Comparison of ENCODE assay signal across 13 mouse cellular contexts in genomic region chr1:190861626-190862025, GRCm38 (mm10). TPM values are rescaled to one million over a fixed set of nuclear protein-coding genes. Genes with fewer than 3 reads are reported as not detected.
DNase-seq lines count a peak whose midpoint lies in the region; ATAC-seq and TF ChIP-seq lines count a peak whose summit lies in the region.
"Had no signal": no experiment of that assay in that cellular context is flagged by ENCODE, and none has a peak within 500 bp of the region (broad histone marks: within the 10 kb centered on the region; RNA-seq: fewer than 3 reads in every experiment).

No protein-coding gene starts in this region.

- H3K36me3 ChIP-seq in heart, embryonic 15.5 days = no peaks in the 10 kb centered on the region
- H3K36me3 ChIP-seq in heart, embryonic 11.5 days (ENCODE audit: control insufficient read depth, insufficient read depth, low read length) = no peaks in the 10 kb centered on the region
- peaks cover 12% of the 10 kb centered on the region for H3K36me3 ChIP-seq in limb, embryonic 14.5 days (ENCODE audit: control insufficient read depth, insufficient read depth, low read length)
- peaks cover 4% of the 10 kb centered on the region for H3K36me3 ChIP-seq in limb, embryonic 10.5 days

- no peaks in the 10 kb centered on the region; the same call in 1 of the 2 replicates for H3K4me1 ChIP-seq in heart, embryonic 15.5 days (replicated peaks)
- H3K4me1 ChIP-seq in heart, embryonic 11.5 days (ENCODE audit: control insufficient read depth, insufficient read depth, low read length) = no peaks in the 10 kb centered on the region; the same call in 1 of the 2 replicates
- H3K4me1 ChIP-seq in limb, embryonic 14.5 days (ENCODE audit: control insufficient read depth, insufficient read depth, low read length) = no peaks in the 10 kb centered on the region
- H3K4me1 ChIP-seq in limb, embryonic 10.5 days = no peaks in the 10 kb centered on the region
- H3K4me1 ChIP-seq: embryonic facial prominence, embryonic 12.5 days had no signal

- ATAC-seq in heart, embryonic 15.5 days (replicated peaks; ENCODE audit: insufficient number of reproducible peaks, insufficient read depth, low FRiP score, low read depth) = no peak
- ATAC-seq in heart, embryonic 11.5 days (replicated peaks; ENCODE audit: insufficient number of reproducible peaks, low FRiP score, low TSS enrichment) = no peak
- no peak for ATAC-seq in limb, embryonic 14.5 days (ENCODE audit: low FRiP score, low read depth)
- ATAC-seq in granulocyte monocyte progenitor cell, adult 5-6 weeks (replicated peaks; ENCODE audit: poor library complexity, severe bottlenecking) = no peak
- ATAC-seq: intestine, postnatal 0 days had no signal

- no peaks in the 10 kb centered on the region for H3K27me3 ChIP-seq in heart, embryonic 15.5 days
- H3K27me3 ChIP-seq in heart, embryonic 11.5 days (ENCODE audit: control insufficient read depth, insufficient read depth, low read length) = no peaks in the 10 kb centered on the region
- H3K27me3 ChIP-seq in limb, embryonic 14.5 days (ENCODE audit: control insufficient read depth, insufficient read depth, low read length) = no peaks in the 10 kb centered on the region
- H3K27me3 ChIP-seq in limb, embryonic 10.5 days (ENCODE audit: low read depth, poor library complexity, severe bottlenecking) = no peaks in the 10 kb centered on the region
- H3K27me3 ChIP-seq: CH12.LX; embryonic facial prominence, embryonic 12.5 days had no signal

- no peak overlapping the region for H3K4me2 ChIP-seq in heart, embryonic 15.5 days
- no peak overlapping the region for H3K4me2 ChIP-seq in heart, embryonic 11.5 days
- no peak overlapping the region for H3K4me2 ChIP-seq in limb, embryonic 14.5 days (replicated peaks; ENCODE audit: low read depth, low read length, severe bottlenecking)
- H3K4me2 ChIP-seq: embryonic facial prominence, embryonic 12.5 days had no signal

- no peak for TF ChIP-seq POLR2A in limb, embryonic 14.5 days (IDR thresholded peaks at IDR 0.05; ENCODE audit: borderline replicate concordance, extremely low read depth, insufficient read depth, insufficient read length)

- 0 out of 2 replicates have a peak overlapping the region, but pooled peaks have one; percentile 13 for H3K27ac ChIP-seq in heart, embryonic 15.5 days
- no peak overlapping the region; the same call in 1 of the 2 replicates for H3K27ac ChIP-seq in heart, embryonic 11.5 days (ENCODE audit: low read depth, low read length)
- H3K27ac ChIP-seq in limb, embryonic 14.5 days (replicated peaks; ENCODE audit: low read depth, low read length) = no peak overlapping the region
- no peak overlapping the region for H3K27ac ChIP-seq in limb, embryonic 10.5 days
- H3K27ac ChIP-seq: embryonic facial prominence, embryonic 12.5 days; left cerebral cortex, adult 2 months had no signal

- no peaks in the 10 kb centered on the region for H3K9me3 ChIP-seq in heart, embryonic 15.5 days (replicated peaks)
- no peaks in the 10 kb centered on the region for H3K9me3 ChIP-seq in heart, embryonic 11.5 days (replicated peaks; ENCODE audit: control insufficient read depth, low read length)
- H3K9me3 ChIP-seq in limb, embryonic 14.5 days (ENCODE audit: control insufficient read depth, low read length) = no peaks in the 10 kb centered on the region
- H3K9me3 ChIP-seq in limb, embryonic 10.5 days (replicated peaks) = no peaks in the 10 kb centered on the region
- H3K9me3 ChIP-seq: embryonic facial prominence, embryonic 12.5 days had no signal

- no peak overlapping the region for H3K9ac ChIP-seq in heart, embryonic 15.5 days
- no peak overlapping the region for H3K9ac ChIP-seq in heart, embryonic 11.5 days (ENCODE audit: low read depth, low read length)
- no peak overlapping the region for H3K9ac ChIP-seq in limb, embryonic 14.5 days (ENCODE audit: low read depth, low read length, severe bottlenecking)
- H3K9ac ChIP-seq: embryonic facial prominence, embryonic 12.5 days had no signal

- no peak overlapping the region for H3K4me3 ChIP-seq in heart, embryonic 15.5 days
- H3K4me3 ChIP-seq in heart, embryonic 11.5 days (ENCODE audit: low read depth, low read length) = no peak overlapping the region
- no peak overlapping the region for H3K4me3 ChIP-seq in limb, embryonic 14.5 days (replicated peaks; ENCODE audit: low read length)
- H3K4me3 ChIP-seq in limb, embryonic 10.5 days = no peak overlapping the region
- H3K4me3 ChIP-seq: embryonic facial prominence, embryonic 12.5 days; left cerebral cortex, adult 2 months had no signal

- WGBS in heart, embryonic 15.5 days = 57% methylated on average over 5 of the region's 5 CpGs
- WGBS in heart, embryonic 11.5 days (ENCODE audit: insufficient replicate concordance) = 72% methylated on average over 5 of the region's 5 CpGs
- WGBS in limb, embryonic 14.5 days = 77% methylated on average over 5 of the region's 5 CpGs
- WGBS in limb, embryonic 10.5 days = 96% methylated on average over 5 of the region's 5 CpGs

- DNase-seq in limb, embryonic 14.5 days (ENCODE audit: low spot score) = peak; percentile 14
- no peak for DNase-seq in limb, embryonic 10.5 days (ENCODE audit: low spot score)
- DNase-seq in right cerebral cortex, postnatal 4 days = peak; percentile 56
- DNase-seq in right cerebral cortex, postnatal 25 days = no peak
- DNase-seq: heart, adult 11 months; thymus, adult 18-20 months had no signal

RNA-seq across cellular contexts. Expression of gene Rps6kc1, which starts 49.9 kb away (rescaled TPM):
- polyA plus RNA-seq in heart, embryonic 15.5 days (2015; fragmentation: Nextera tagmentation; extraction: Ambion mirVana) = 8.8 and 11.9 TPM in 2 replicates
- 8.9 and 11.3 TPM in 2 replicates for polyA plus RNA-seq in heart, embryonic 11.5 days (2014; fragmentation: Nextera tagmentation; extraction: Ambion mirVana)
- 14.7 and 16.6 TPM in 2 replicates for polyA plus RNA-seq in limb, embryonic 14.5 days (2012; rRNA removed)
- polyA plus RNA-seq in limb, embryonic 14.5 days (2014; fragmentation: Nextera tagmentation; extraction: Ambion mirVana) = 17.4 and 19.4 TPM in 2 replicates
- polyA plus RNA-seq in limb, embryonic 10.5 days (2016; fragmentation: Nextera tagmentation; extraction: Ambion mirVana) = 13.0 and 16.3 TPM in 2 replicates
- 5.1 and 6.7 TPM in 2 replicates for total RNA-seq in granulocyte monocyte progenitor cell, adult 5-6 weeks (2014; fragmentation: Nextera tagmentation)
- total RNA-seq in granulocyte monocyte progenitor cell, adult 5-6 weeks (2017) = 9.4 and 16.0 TPM in 2 replicates

Comparison
In these comparisons a context has a peak if more than half of its experiments do, and no peak if none do; other contexts are left out.
1. DNase-seq: peak in limb, embryonic 14.5 days (single experiment) and right cerebral cortex, postnatal 4 days (single experiment); none in limb, embryonic 10.5 days (single experiment) and right cerebral cortex, postnatal 25 days (single experiment).